Mouse (Mus musculus): Measurements from ENCODE around the gene Snx29. TPM values are rescaled to one million over a fixed set of nuclear protein-coding genes. Genes with fewer than 3 reads are reported as not detected.

Gene Snx29
- polyA plus RNA-seq, 1 experiment from 2014 or later = 14.3 TPM

DNA sequence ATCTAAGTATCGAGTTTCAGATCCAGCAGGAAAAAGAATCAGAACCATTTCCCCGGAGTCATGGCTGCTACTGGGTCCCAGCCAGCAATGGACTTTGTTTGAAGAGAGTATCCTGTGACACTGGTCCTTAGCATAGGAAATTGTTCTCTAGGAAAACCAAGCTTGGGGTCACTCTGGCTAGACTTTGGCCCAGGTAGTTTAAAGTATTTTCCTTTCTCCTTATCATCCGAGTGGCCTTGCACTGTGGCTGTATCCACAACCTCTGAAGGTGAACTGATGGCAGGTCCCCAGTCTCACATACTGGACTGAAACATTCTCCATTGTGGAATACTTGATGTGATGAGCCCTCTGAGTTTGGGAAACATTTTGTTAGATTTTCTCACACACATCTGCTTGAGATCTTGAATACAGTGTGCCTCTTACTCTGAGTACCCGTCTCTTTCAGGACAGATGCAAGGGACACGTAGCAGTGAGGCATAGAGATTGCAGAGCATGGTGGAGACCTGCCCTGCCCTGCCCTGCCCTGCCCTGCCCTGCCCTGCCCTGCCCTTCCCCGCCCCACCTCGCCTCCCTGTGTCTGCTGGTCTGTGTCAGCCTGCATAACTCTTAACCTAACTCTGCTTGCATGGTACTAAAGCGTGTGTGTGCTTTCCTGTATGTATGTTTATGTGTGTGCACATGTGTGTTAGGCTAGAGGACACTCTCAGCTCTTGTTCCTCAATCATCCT, 104.3 kb downstream of the Snx29 start:
- H3K4me1 ChIP-seq (replicated peaks; ENCODE audit: control insufficient read depth, insufficient read depth, low read length) = no peaks in the 10 kb centered on the region
- no peak overlapping the region for H3K4me3 ChIP-seq (replicated peaks; ENCODE audit: low read length)
- no peak overlapping the region for H3K9ac ChIP-seq
- WGBS = 88% methylated on average over 8 of the region's 8 CpGs
- ATAC-seq (ENCODE audit: low FRiP score) (no peak), DNase-seq (ENCODE audit: low spot score) (no peak)
- H3K9me3 ChIP-seq (ENCODE audit: control insufficient read depth, low read length) = no peaks in the 10 kb centered on the region
- H3K27ac ChIP-seq = no peak overlapping the region
- H3K27me3 ChIP-seq (ENCODE audit: control insufficient read depth, insufficient read depth, low read length) = no peaks in the 10 kb centered on the region
- no peaks in the 10 kb centered on the region; the same call in 1 of the 2 replicates for H3K36me3 ChIP-seq (replicated peaks; ENCODE audit: control insufficient read depth, insufficient read depth)
- H3K4me2 ChIP-seq (replicated peaks) = no peak overlapping the region

GRCm38 (mm10) chr16:11429784-11430183, 107.1 kb downstream of the Snx29 start:
- no peak for ATAC-seq (ENCODE audit: low FRiP score)
- Histone ChIP-seq H3K4me2 (replicated peaks) (no peak overlapping the region), H3K36me3 (replicated peaks; ENCODE audit: control insufficient read depth, insufficient read depth) (no peaks in the 10 kb centered on the region; the same call in 1 of the 2 replicates), H3K27me3 (ENCODE audit: control insufficient read depth, insufficient read depth, low read length) (no peaks in the 10 kb centered on the region), H3K9me3 (ENCODE audit: control insufficient read depth, low read length) (no peaks in the 10 kb centered on the region), H3K4me3 (replicated peaks; ENCODE audit: low read length) (no peak overlapping the region), H3K4me1 (replicated peaks; ENCODE audit: control insufficient read depth, insufficient read depth, low read length) (no peaks in the 10 kb centered on the region), H3K27ac (no peak overlapping the region), H3K9ac (no peak overlapping the region)
- 98% methylated on average over 3 of the region's 3 CpGs for WGBS
- no peak for DNase-seq (ENCODE audit: low spot score)

GRCm38 (mm10) chr16:11430520-11430919, 107.8 kb downstream of the Snx29 start:
- 76% methylated on average over 6 of the region's 6 CpGs for WGBS
- no peaks in the 10 kb centered on the region; the same call in 1 of the 2 replicates for H3K36me3 ChIP-seq (replicated peaks; ENCODE audit: control insufficient read depth, insufficient read depth)
- H3K27ac ChIP-seq = no peak overlapping the region
- H3K9ac ChIP-seq = no peak overlapping the region
- H3K27me3 ChIP-seq (ENCODE audit: control insufficient read depth, insufficient read depth, low read length) = no peaks in the 10 kb centered on the region
- H3K4me3 ChIP-seq (replicated peaks; ENCODE audit: low read length) = no peak overlapping the region
- no peak for ATAC-seq (ENCODE audit: low FRiP score)
- DNase-seq (ENCODE audit: low spot score) = no peak
- H3K9me3 ChIP-seq (ENCODE audit: control insufficient read depth, low read length) = no peaks in the 10 kb centered on the region
- no peaks in the 10 kb centered on the region for H3K4me1 ChIP-seq (replicated peaks; ENCODE audit: control insufficient read depth, insufficient read depth, low read length)
- no peak overlapping the region for H3K4me2 ChIP-seq (replicated peaks)

DNA sequence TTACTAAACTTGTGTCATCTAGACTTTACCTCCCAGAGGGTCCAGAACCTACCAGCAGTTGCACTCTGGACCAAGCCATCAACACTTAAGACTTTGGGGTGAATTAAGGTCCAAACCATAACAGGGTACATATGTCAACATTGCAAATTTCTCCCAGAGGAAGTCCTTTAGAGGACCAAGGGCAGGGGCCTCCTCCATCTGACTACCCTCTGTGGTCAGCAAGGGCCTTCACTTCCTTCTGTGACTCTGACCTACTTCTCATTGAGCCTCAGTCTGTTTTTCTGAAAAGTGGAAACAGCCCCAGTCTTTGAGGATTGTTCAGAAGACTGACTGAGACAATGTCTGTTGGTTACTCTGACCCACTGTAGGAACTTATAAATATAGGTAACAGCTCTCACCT, 111.1 kb downstream of the Snx29 start:
- no peaks in the 10 kb centered on the region for H3K27me3 ChIP-seq (ENCODE audit: control insufficient read depth, insufficient read depth, low read length)
- no peaks in the 10 kb centered on the region for H3K9me3 ChIP-seq (ENCODE audit: control insufficient read depth, low read length)
- no peak for ATAC-seq (ENCODE audit: low FRiP score)
- H3K4me3 ChIP-seq (replicated peaks; ENCODE audit: low read length) = no peak overlapping the region
- H3K27ac ChIP-seq = no peak overlapping the region
- no peak overlapping the region for H3K9ac ChIP-seq
- H3K36me3 ChIP-seq (replicated peaks; ENCODE audit: control insufficient read depth, insufficient read depth) = no peaks in the 10 kb centered on the region
- H3K4me1 ChIP-seq (replicated peaks; ENCODE audit: control insufficient read depth, insufficient read depth, low read length) = no peaks in the 10 kb centered on the region
- H3K4me2 ChIP-seq (replicated peaks) = no peak overlapping the region
- no peak for DNase-seq (ENCODE audit: low spot score)

- ATAC-seq (ENCODE audit: low FRiP score) = no peak
- WGBS = 92% methylated on average over 3 of the region's 3 CpGs
These were observed 114.9 kb downstream of the Snx29 start for GRCm38 (mm10) chr16:11437641-11438040.

GRCm38 (mm10) chr16:11439417-11439816, 116.7 kb downstream of the Snx29 start:
- no peaks in the 10 kb centered on the region for H3K27me3 ChIP-seq (ENCODE audit: control insufficient read depth, insufficient read depth, low read length)
- WGBS = 88% methylated on average over 6 of the region's 6 CpGs
- no peak overlapping the region for H3K9ac ChIP-seq
- H3K36me3 ChIP-seq (replicated peaks; ENCODE audit: control insufficient read depth, insufficient read depth) = no peaks in the 10 kb centered on the region
- no peaks in the 10 kb centered on the region for H3K9me3 ChIP-seq (ENCODE audit: control insufficient read depth, low read length)
- no peak for DNase-seq (ENCODE audit: low spot score)
- no peak overlapping the region for H3K27ac ChIP-seq
- no peak for ATAC-seq (ENCODE audit: low FRiP score)
- H3K4me2 ChIP-seq (replicated peaks) = no peak overlapping the region
- no peaks in the 10 kb centered on the region for H3K4me1 ChIP-seq (replicated peaks; ENCODE audit: control insufficient read depth, insufficient read depth, low read length)
- no peak overlapping the region for H3K4me3 ChIP-seq (replicated peaks; ENCODE audit: low read length)

More at GRCm38 (mm10) chr16:11437641-11438040, 114.9 kb downstream of the Snx29 start:
- no peaks in the 10 kb centered on the region for H3K9me3 ChIP-seq (ENCODE audit: control insufficient read depth, low read length)
- no peaks in the 10 kb centered on the region for H3K4me1 ChIP-seq (replicated peaks; ENCODE audit: control insufficient read depth, insufficient read depth, low read length)
- H3K4me3 ChIP-seq (replicated peaks; ENCODE audit: low read length) = no peak overlapping the region
- no peak for DNase-seq (ENCODE audit: low spot score)
- H3K4me2 ChIP-seq (replicated peaks) = no peak overlapping the region
- no peak overlapping the region for H3K27ac ChIP-seq
- no peaks in the 10 kb centered on the region for H3K27me3 ChIP-seq (ENCODE audit: control insufficient read depth, insufficient read depth, low read length)
- H3K9ac ChIP-seq = no peak overlapping the region
- no peaks in the 10 kb centered on the region for H3K36me3 ChIP-seq (replicated peaks; ENCODE audit: control insufficient read depth, insufficient read depth)

DNA sequence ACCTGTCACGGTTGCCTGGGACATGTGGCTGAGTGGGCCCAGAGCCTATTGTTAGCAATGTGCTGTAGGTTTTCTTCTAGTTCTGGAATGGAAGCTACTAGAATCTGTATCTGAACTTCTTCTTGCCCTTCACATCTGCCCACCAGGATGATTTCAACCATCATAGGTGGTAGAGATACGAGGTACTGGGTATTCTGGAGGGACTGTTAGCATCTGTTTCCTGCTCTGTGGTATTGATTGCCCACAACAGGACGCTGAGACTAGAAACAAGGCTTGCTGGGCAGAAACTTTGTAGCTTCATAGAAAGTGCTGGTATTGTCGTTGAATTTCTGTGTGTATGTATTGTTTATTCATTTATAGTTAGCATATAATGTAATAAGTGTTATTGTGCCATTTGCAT, 118.9 kb downstream of the Snx29 start:
- Histone ChIP-seq H3K4me1 (replicated peaks; ENCODE audit: control insufficient read depth, insufficient read depth, low read length) (no peaks in the 10 kb centered on the region), H3K4me3 (replicated peaks; ENCODE audit: low read length) (no peak overlapping the region), H3K9me3 (ENCODE audit: control insufficient read depth, low read length) (no peaks in the 10 kb centered on the region), H3K27ac (no peak overlapping the region), H3K36me3 (replicated peaks; ENCODE audit: control insufficient read depth, insufficient read depth) (0 out of 2 replicates have a peak, but pooled peaks cover 6% of the 10 kb centered on the region), H3K9ac (no peak overlapping the region), H3K27me3 (ENCODE audit: control insufficient read depth, insufficient read depth, low read length) (no peaks in the 10 kb centered on the region), H3K4me2 (replicated peaks) (no peak overlapping the region)
- WGBS = 84% methylated on average over 4 of the region's 4 CpGs
- DNase-seq (ENCODE audit: low spot score) (no peak), ATAC-seq (ENCODE audit: low FRiP score) (no peak)

DNA sequence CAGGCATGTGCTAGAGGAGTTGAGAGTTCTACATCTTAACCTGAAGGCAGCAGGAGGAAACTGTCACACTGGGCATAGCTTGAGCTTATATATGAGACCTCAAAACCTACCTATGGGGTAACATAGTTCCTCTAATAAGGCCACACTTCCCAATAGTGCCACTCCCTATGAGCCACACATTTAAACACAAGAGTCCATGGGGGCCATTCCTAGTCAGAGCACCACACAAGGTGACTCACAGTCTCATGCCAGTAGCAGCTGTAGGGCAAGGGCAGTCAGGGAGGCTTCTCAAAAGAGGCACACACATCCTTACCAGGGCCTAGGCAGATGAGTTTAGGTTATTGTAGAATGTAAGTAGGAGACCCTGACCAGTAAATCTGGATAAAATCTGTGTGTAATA, 119.8 kb downstream of the Snx29 start:
- H3K4me1 ChIP-seq (replicated peaks; ENCODE audit: control insufficient read depth, insufficient read depth, low read length) = no peaks in the 10 kb centered on the region
- H3K36me3 ChIP-seq (replicated peaks; ENCODE audit: control insufficient read depth, insufficient read depth) = 0 out of 2 replicates have a peak, but pooled peaks cover 9% of the 10 kb centered on the region
- no peak overlapping the region for H3K4me2 ChIP-seq (replicated peaks)
- H3K27ac ChIP-seq = no peak overlapping the region
- ATAC-seq (ENCODE audit: low FRiP score) = no peak
- DNase-seq (ENCODE audit: low spot score) = no peak
- H3K4me3 ChIP-seq (replicated peaks; ENCODE audit: low read length) = no peak overlapping the region
- no peaks in the 10 kb centered on the region for H3K27me3 ChIP-seq (ENCODE audit: control insufficient read depth, insufficient read depth, low read length)
- no peaks in the 10 kb centered on the region for H3K9me3 ChIP-seq (ENCODE audit: control insufficient read depth, low read length)
- no peak overlapping the region for H3K9ac ChIP-seq

GRCm38 (mm10) chr16:11444626-11445025, 121.9 kb downstream of the Snx29 start:
- Histone ChIP-seq H3K4me2 (replicated peaks) (no peak overlapping the region), H3K36me3 (replicated peaks; ENCODE audit: control insufficient read depth, insufficient read depth) (peaks cover 29% of the 10 kb centered on the region; the same call in 1 of the 2 replicates), H3K27me3 (ENCODE audit: control insufficient read depth, insufficient read depth, low read length) (no peaks in the 10 kb centered on the region), H3K9me3 (ENCODE audit: control insufficient read depth, low read length) (no peaks in the 10 kb centered on the region), H3K4me1 (replicated peaks; ENCODE audit: control insufficient read depth, insufficient read depth, low read length) (no peaks in the 10 kb centered on the region), H3K4me3 (replicated peaks; ENCODE audit: low read length) (no peak overlapping the region), H3K9ac (no peak overlapping the region), H3K27ac (no peak overlapping the region)
- 81% methylated on average over 1 of the region's 1 CpGs for WGBS
- ATAC-seq (ENCODE audit: low FRiP score) (no peak), DNase-seq (ENCODE audit: low spot score) (no peak)

DNA sequence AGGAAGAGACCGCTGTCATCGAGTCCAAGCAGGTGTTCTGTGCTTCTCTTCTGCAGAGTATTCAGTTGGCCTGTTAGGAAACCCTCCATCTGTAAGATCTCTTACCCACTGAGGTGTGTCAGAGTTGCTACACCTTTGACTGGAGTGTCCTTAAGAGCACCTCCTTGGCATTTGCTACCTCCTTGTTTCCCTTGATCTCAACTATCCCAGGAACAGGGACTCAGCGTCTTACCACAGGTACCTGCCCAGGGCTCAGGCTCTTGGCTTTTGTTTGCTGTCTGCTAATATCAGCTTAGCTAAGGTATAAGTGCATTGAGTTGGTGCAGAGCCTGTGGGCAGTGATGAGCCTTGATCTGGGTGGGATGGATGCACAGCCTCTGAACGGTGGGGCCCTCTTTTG, 124.3 kb downstream of the Snx29 start:
- no peaks in the 10 kb centered on the region for H3K9me3 ChIP-seq (ENCODE audit: control insufficient read depth, low read length)
- H3K4me3 ChIP-seq (replicated peaks; ENCODE audit: low read length) = no peak overlapping the region
- H3K27ac ChIP-seq = no peak overlapping the region
- no peak overlapping the region for H3K9ac ChIP-seq
- no peaks in the 10 kb centered on the region for H3K27me3 ChIP-seq (ENCODE audit: control insufficient read depth, insufficient read depth, low read length)
- H3K4me1 ChIP-seq (replicated peaks; ENCODE audit: control insufficient read depth, insufficient read depth, low read length) = no peaks in the 10 kb centered on the region
- DNase-seq (ENCODE audit: low spot score) = no peak
- no peak for ATAC-seq (ENCODE audit: low FRiP score)
- WGBS = 93% methylated on average over 4 of the region's 4 CpGs
- no peak overlapping the region for H3K4me2 ChIP-seq (replicated peaks)
- H3K36me3 ChIP-seq (replicated peaks; ENCODE audit: control insufficient read depth, insufficient read depth) = peaks cover 37% of the 10 kb centered on the region; the same call in 1 of the 2 replicates
